ENCODE assay signal across 27 mouse cellular contexts in the genomic region with DNA sequence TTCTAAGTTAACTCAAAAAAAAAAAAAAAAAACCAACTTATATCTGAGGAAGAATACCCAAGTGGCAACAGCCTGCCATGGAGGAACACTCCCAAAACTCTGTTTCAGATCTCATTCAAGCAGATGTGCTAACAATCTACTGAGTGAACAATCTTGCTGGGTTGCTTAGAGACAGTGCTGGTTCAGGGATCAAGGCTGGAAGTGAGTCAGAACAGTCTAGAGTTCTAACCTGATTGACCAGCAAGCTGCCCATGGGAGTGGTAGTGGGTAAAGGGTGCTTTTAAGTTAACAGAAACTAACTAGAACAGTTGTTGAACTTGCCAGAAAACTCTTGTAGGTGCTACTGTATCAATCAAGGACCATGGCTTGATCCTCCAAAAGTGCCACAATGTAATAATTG.
"Had no signal": no experiment of that assay in that cellular context is flagged by ENCODE, and none has a peak within 500 bp of the region (broad histone marks: within the 10 kb centered on the region; RNA-seq: fewer than 3 reads in every experiment).

No protein-coding gene starts in this region.

- ATAC-seq: hindbrain, embryonic 16.5 days; inflammation-experienced regulatory T-cells, adult 6 months; intestine, embryonic 15.5 days; intestine, postnatal 0 days; liver, embryonic 12.5 days had no signal

- H3K9ac ChIP-seq: heart, embryonic 12.5 days; hindbrain, embryonic 12.5 days; hindbrain, embryonic 14.5 days; intestine, embryonic 15.5 days; limb, embryonic 13.5 days; limb, embryonic 15.5 days; liver, embryonic 12.5 days; liver, embryonic 14.5 days had no signal

- H3K9me3 ChIP-seq: heart, embryonic 10.5 days; heart, embryonic 12.5 days; hindbrain, embryonic 10.5 days; hindbrain, embryonic 12.5 days; intestine, embryonic 15.5 days; limb, embryonic 13.5 days; limb, embryonic 15.5 days; liver, embryonic 12.5 days had no signal

- DNase-seq: gastrocnemius, adult 2 months; gastrocnemius, postnatal 10 days; gastrocnemius, postnatal 25 days; heart, adult 18-20 months; heart, postnatal 10 days; heart, postnatal 4 days; kidney, adult 18-20 months; kidney, adult 8-10 months; kidney, postnatal 10 days; kidney, postnatal 25 days; kidney, postnatal 4 days; layer of hippocampus, postnatal 36 days; left cerebral cortex, postnatal 4 days had no signal

- H3K4me3 ChIP-seq: gastrocnemius, adult 2 months; heart, embryonic 10.5 days; heart, embryonic 12.5 days; hindbrain, embryonic 10.5 days; hindbrain, embryonic 12.5 days; intestine, embryonic 15.5 days; layer of hippocampus, adult 2 months; limb, embryonic 13.5 days; limb, embryonic 15.5 days; liver, embryonic 12.5 days had no signal

- H3K36me3 ChIP-seq: heart, embryonic 10.5 days; heart, embryonic 12.5 days; hindbrain, embryonic 10.5 days; hindbrain, embryonic 12.5 days; intestine, embryonic 15.5 days; limb, embryonic 13.5 days; limb, embryonic 15.5 days; liver, embryonic 12.5 days had no signal

- H3K27me3 ChIP-seq: heart, embryonic 12.5 days; hindbrain, embryonic 12.5 days; intestine, embryonic 15.5 days; limb, embryonic 13.5 days; limb, embryonic 15.5 days; liver, embryonic 12.5 days had no signal

- H3K4me1 ChIP-seq: heart, embryonic 10.5 days; heart, embryonic 12.5 days; hindbrain, embryonic 10.5 days; hindbrain, embryonic 12.5 days; intestine, embryonic 15.5 days; limb, embryonic 13.5 days; limb, embryonic 15.5 days; liver, embryonic 12.5 days had no signal

- H3K4me2 ChIP-seq: heart, embryonic 12.5 days; hindbrain, embryonic 12.5 days; hindbrain, embryonic 14.5 days; intestine, embryonic 15.5 days; limb, embryonic 13.5 days; limb, embryonic 15.5 days; liver, embryonic 12.5 days had no signal

- H3K27ac ChIP-seq: gastrocnemius, adult 2 months; heart, embryonic 10.5 days; hindbrain, embryonic 10.5 days; hindbrain, embryonic 12.5 days; hindbrain, embryonic 14.5 days; intestine, embryonic 15.5 days; layer of hippocampus, adult 2 months; limb, embryonic 13.5 days; limb, embryonic 15.5 days; liver, embryonic 12.5 days; liver, embryonic 14.5 days had no signal
